Mouse (Mus musculus): ENCODE measurements at regions not wholly inside any gene's neighbourhood (a gene's known extent, or its start where the extent isn't known, plus 50 kb on each side); places are given as distances from the start of the nearest gene placed in this dataset.

DNA sequence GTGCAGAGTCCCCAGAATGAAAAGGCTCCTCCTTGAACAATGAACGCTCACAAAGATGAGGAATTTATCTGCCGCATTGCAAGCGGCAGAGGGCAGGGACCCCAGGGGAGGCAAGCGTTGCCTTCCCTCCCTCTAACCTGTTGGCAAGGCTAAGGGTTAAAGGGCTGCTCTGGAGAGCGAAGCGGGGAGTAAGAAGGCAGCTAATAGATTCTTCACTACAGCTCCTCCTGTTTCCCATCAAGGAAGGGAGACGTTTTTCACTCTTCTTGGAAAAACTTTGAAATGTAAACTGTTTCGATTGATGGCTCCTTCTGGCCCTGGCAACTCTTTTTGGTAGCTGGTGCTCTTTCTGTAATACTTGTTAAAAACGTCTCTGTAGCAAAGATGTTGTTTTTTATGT, 162.9 kb downstream of the Cetn3 start:
- TF ChIP-seq GATA1 (IDR thresholded peaks at IDR 0.05; ENCODE audit: borderline replicate concordance, low read length) (no peak), FLI1 (IDR thresholded peaks at IDR 0.05; ENCODE audit: low read length) (no peak)
